Mouse (Mus musculus): ENCODE measurements around the gene Mcpt8.
"Not testable (repeated sequence)": the region's sequence is repeated elsewhere in the genome, so short reads cannot be mapped to it uniquely, and the experiment has no call there.

DNA sequence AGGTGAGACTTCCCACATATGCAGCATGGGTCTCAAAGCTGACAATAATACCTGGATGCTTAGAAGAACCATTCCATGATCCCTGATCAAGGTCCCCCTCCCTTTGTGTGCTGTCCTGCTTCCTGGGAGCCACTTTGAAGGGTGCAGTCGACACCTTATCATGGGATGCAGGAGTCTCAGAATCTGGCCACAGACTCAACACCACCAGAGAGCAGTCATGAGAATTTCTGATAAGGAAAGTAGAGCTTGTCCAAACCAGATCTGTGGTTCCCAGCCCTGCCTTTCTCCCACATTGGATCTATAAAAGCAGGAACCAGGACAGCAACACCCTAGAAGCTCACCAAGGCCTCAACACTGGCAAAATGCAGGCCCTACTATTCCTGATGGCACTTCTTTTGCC lies 43.3 kb downstream of the Mcpt8 start, which contains the start of gene Mcpt2:
- not testable (repeated sequence) for TF ChIP-seq EP300 (IDR thresholded peaks at IDR 0.05; ENCODE audit: insufficient read depth, low read depth, low read length); CTCF (IDR thresholded peaks at IDR 0.05); POLR2A (IDR thresholded peaks at IDR 0.05; ENCODE audit: insufficient read depth, low read depth, low read length)

All from heart, adult 2 months (tissue).